Mouse (Mus musculus) heart, postnatal 0 days (tissue): ENCODE data around the gene Tgfb2.

Experiments used
- CTCF ChIP-seq: IDR thresholded peaks from 2 replicates; pipeline ENCODE4 v1.5.1; 2016; ENCODE audit warnings: antibody characterized with exemption, control low read depth, low read depth
- EP300 ChIP-seq: IDR thresholded peaks from 2 replicates; pipeline ENCODE4 v1.6.1; 2016; ENCODE audit warnings: antibody characterized with exemption, low read depth

- TF ChIP-seq EP300, result no peak
- no peak for TF ChIP-seq CTCF
Observed at GRCm38 (mm10) chr1:186624474-186624873, 81.3 kb downstream of the Tgfb2 start.
